Mouse (Mus musculus): Measurements from ENCODE around the gene Klhl23.

Gene Klhl23

GRCm38 (mm10) chr2:69829680-69830079 is 7.9 kb downstream of the Klhl23 start:
- no peak for DNase-seq (ENCODE audit: low spot score in 2 of 2)

GRCm38 (mm10) chr2:69830116-69830515 is 8.4 kb downstream of the Klhl23 start:
- DNase-seq (ENCODE audit: low spot score in 2 of 2) = no peak

GRCm38 (mm10) chr2:69837244-69837967 is 15.7 kb downstream of the Klhl23 start:
- no peak for DNase-seq (ENCODE audit: low spot score in 2 of 2)

- no peak for DNase-seq (ENCODE audit: low spot score in 2 of 2)
These were observed 16.3 kb downstream of the Klhl23 start for GRCm38 (mm10) chr2:69837996-69838395.

- DNase-seq (ENCODE audit: low spot score in 2 of 2) = no peak
These were observed 17.0 kb downstream of the Klhl23 start for GRCm38 (mm10) chr2:69838707-69839106.

GRCm38 (mm10) chr2:69840261-69840660 is 18.5 kb downstream of the Klhl23 start:
- DNase-seq (ENCODE audit: low spot score in 2 of 2) = no peak

- no peak for DNase-seq (ENCODE audit: low spot score in 2 of 2)
These were observed 27.5 kb downstream of the Klhl23 start for GRCm38 (mm10) chr2:69849215-69849614.

GRCm38 (mm10) chr2:69851427-69852058 is 29.8 kb downstream of the Klhl23 start:
- DNase-seq (ENCODE audit: low spot score in 2 of 2) = no peak

- DNase-seq (ENCODE audit: low spot score in 2 of 2) = no peak
These were observed 34.6 kb downstream of the Klhl23 start for GRCm38 (mm10) chr2:69856392-69856791.

- no peak for DNase-seq (ENCODE audit: low spot score in 2 of 2)
These were observed 36.1 kb downstream of the Klhl23 start for GRCm38 (mm10) chr2:69857882-69858281.

- DNase-seq (ENCODE audit: low spot score in 2 of 2) = peak in 1 of 2 experiments; percentile 12
These were observed 39.3 kb downstream of the Klhl23 start for GRCm38 (mm10) chr2:69860972-69861452.

- peak; percentile 84 to 88 for DNase-seq (ENCODE audit: low spot score in 2 of 2)
These were observed 39.8 kb downstream of the Klhl23 start, which contains the start of gene Ssb for GRCm38 (mm10) chr2:69861485-69862091. Ssb (plus strand) TSS chr2:69861562.

- no peak for DNase-seq (ENCODE audit: low spot score in 2 of 2)
These were observed 40.4 kb downstream of the Klhl23 start for GRCm38 (mm10) chr2:69862117-69862657.

GRCm38 (mm10) chr2:69883990-69884391 is 62.2 kb downstream of the Klhl23 start:
- no peak for DNase-seq (ENCODE audit: low spot score in 2 of 2)

GRCm38 (mm10) chr2:69884581-69884980 is 62.8 kb downstream of the Klhl23 start:
- no peak for DNase-seq (ENCODE audit: low spot score in 2 of 2)

GRCm38 (mm10) chr2:69885050-69885449 is 63.3 kb downstream of the Klhl23 start:
- no peak for DNase-seq (ENCODE audit: low spot score in 2 of 2)

GRCm38 (mm10) chr2:69885451-69886305 is 63.9 kb downstream of the Klhl23 start, which contains the start of gene Mettl5:
Mettl5 (minus strand) TSS chr2:69885615.
- DNase-seq (ENCODE audit: low spot score in 2 of 2) = peak; percentile 77 to 86

All from frontal cortex, postnatal 14 days (tissue).